Mouse (Mus musculus): ENCODE data around the gene Aif1l.

Aif1l gene

GRCm38 (mm10) chr2:32008716-32009115 lies 58.8 kb downstream of the Aif1l start:
- no peak for DNase-seq (ENCODE audit: low spot score in 2 of 2)

- no peak for DNase-seq (ENCODE audit: low spot score in 2 of 2)
Measured at GRCm38 (mm10) chr2:32019704-32020103, 69.8 kb downstream of the Aif1l start.

GRCm38 (mm10) chr2:32020229-32020628 lies 70.3 kb downstream of the Aif1l start:
- DNase-seq (ENCODE audit: low spot score in 2 of 2), result no peak

All from natural killer cell, adult 2 months (primary cell).